Mouse (Mus musculus) frontal cortex, postnatal 36 days (tissue): Measurements from ENCODE around the gene Itga6.

Experiments
- DNase-seq, 2 experiments: peaks; one replicate each; pipeline ENCODE4 v3.0.0; 2022; ENCODE audit warnings: low spot score in 2 of 2

Gene Itga6

GRCm38 (mm10) chr2:71843316-71843715 lies 97.9 kb downstream of the Itga6 start:
- no peak for DNase-seq

- DNase-seq: no peak
Measured at GRCm38 (mm10) chr2:71844906-71845305, 99.5 kb downstream of the Itga6 start.

- DNase-seq: peak; percentile 61 to 79
Measured at GRCm38 (mm10) chr2:71852161-71852560, 106.7 kb downstream of the Itga6 start.

GRCm38 (mm10) chr2:71855076-71855475 lies 109.7 kb downstream of the Itga6 start:
- no peak for DNase-seq

- peak in 1 of 2 experiments; percentile 45 for DNase-seq
Measured at GRCm38 (mm10) chr2:71863531-71864173, 118.2 kb downstream of the Itga6 start.

GRCm38 (mm10) chr2:71865022-71865421 lies 119.6 kb downstream of the Itga6 start:
- DNase-seq: peak; percentile 73 to 86

- DNase-seq: no peak
Measured at GRCm38 (mm10) chr2:71865935-71866334, 120.5 kb downstream of the Itga6 start.

GRCm38 (mm10) chr2:71866565-71866964 lies 121.1 kb downstream of the Itga6 start:
- DNase-seq: no peak

- DNase-seq: no peak
Measured at GRCm38 (mm10) chr2:71867019-71867418, 121.6 kb downstream of the Itga6 start.

GRCm38 (mm10) chr2:71867480-71867879 lies 122.1 kb downstream of the Itga6 start:
- peak in 1 of 2 experiments; percentile 6 for DNase-seq

- DNase-seq: peak in 1 of 2 experiments; percentile 8
Measured at GRCm38 (mm10) chr2:71868256-71868655, 122.8 kb downstream of the Itga6 start.

GRCm38 (mm10) chr2:71872141-71872540 lies 126.7 kb downstream of the Itga6 start:
- DNase-seq: no peak

- peak; percentile 97 to 98 for DNase-seq
Measured at GRCm38 (mm10) chr2:71872801-71873443, 127.5 kb downstream of the Itga6 start, which contains the start of gene Pdk1. Pdk1 (plus strand) TSS chr2:71873224.

- DNase-seq: peak; percentile 27 to 35
Measured at GRCm38 (mm10) chr2:71873474-71874322, 128.3 kb downstream of the Itga6 start.

- no peak for DNase-seq
Measured at GRCm38 (mm10) chr2:71874422-71874821, 129.0 kb downstream of the Itga6 start.

- no peak for DNase-seq
Measured at GRCm38 (mm10) chr2:71874836-71875235, 129.4 kb downstream of the Itga6 start.

GRCm38 (mm10) chr2:71877865-71878264 lies 132.4 kb downstream of the Itga6 start:
- DNase-seq: no peak

- DNase-seq: no peak
Measured at GRCm38 (mm10) chr2:71878441-71878840, 133.0 kb downstream of the Itga6 start.

GRCm38 (mm10) chr2:71878943-71879342 lies 133.5 kb downstream of the Itga6 start:
- DNase-seq: no peak

- DNase-seq: no peak
Measured at GRCm38 (mm10) chr2:71882914-71883651, 137.7 kb downstream of the Itga6 start.

GRCm38 (mm10) chr2:71887269-71887668 lies 141.9 kb downstream of the Itga6 start:
- no peak for DNase-seq

GRCm38 (mm10) chr2:71888437-71888836 lies 143.0 kb downstream of the Itga6 start:
- no peak for DNase-seq
